Mouse (Mus musculus) bone marrow, adult 2 months (tissue): Measurements from ENCODE around the gene Kcnk13. TPM values are rescaled to one million over a fixed set of nuclear protein-coding genes. Genes with fewer than 3 reads are reported as not detected.

Source experiments
- H3K27ac ChIP-seq: fragments of 200-500 bp; 2 replicates; pipeline ENCODE4 v1.5.1; 2012; ENCODE audit warnings: low read depth, mild to moderate bottlenecking, control low read depth, inconsistent platforms, low read length; ENCODE audit not compliant: control insufficient read depth, poor library complexity, insufficient read depth
- H3K4me1 ChIP-seq: fragments of 200-500 bp; 2 replicates; pipeline ENCODE4 v1.6.1; 2011; ENCODE audit warnings: low read length; ENCODE audit not compliant: control insufficient read depth, insufficient read depth
- H3K4me3 ChIP-seq: fragments of 200-500 bp; replicated peaks from 2 replicates; pipeline ENCODE3; 2011; ENCODE audit warnings: mild to moderate bottlenecking, low read depth, low read length, control low read depth; ENCODE audit not compliant: control insufficient read depth
- CTCF ChIP-seq: fragments of 200-500 bp; IDR thresholded peaks from 2 replicates; pipeline ENCODE4 v1.5.1; 2011; ENCODE audit warnings: low read length, control low read depth; ENCODE audit not compliant: control insufficient read depth, insufficient read depth
- POLR2A ChIP-seq: fragments of 200-500 bp; IDR thresholded peaks from 2 replicates; pipeline ENCODE4 v1.6.1; 2011; ENCODE audit warnings: low read depth, mild to moderate bottlenecking, control low read depth, low read length, borderline replicate concordance; ENCODE audit not compliant: control insufficient read depth
- WGBS: fragments of 180-500 bp; shearing (Covaris S2); methylation state at CpG from one replicate; pipeline ENCODE4 v1.1.7; 2018; 5-methylcytosine and 5-hydroxymethylcytosine counted together
- polyA plus RNA-seq: library from polyadenylated mRNA; stranded (reverse); fragments of >200 nt; gene quantifications from 2 replicates; pipeline ENCODE4 v1.2.4, GENCODE M21; 2011; ENCODE audit warnings: low replicate concordance; ENCODE audit not compliant: missing spikeins, insufficient read depth, insufficient read length

Kcnk13 gene
- polyA plus RNA-seq, 1 experiment, result 0.82 TPM

GRCm38 (mm10) chr12:100050552-100050951 lies 86.3 kb downstream of the Kcnk13 start:
- 78% methylated on average over 7 of the region's 7 CpGs for WGBS
- Histone ChIP-seq H3K4me3 (no peak overlapping the region), H3K4me1 (no peaks in the 10 kb centered on the region; the same call in 1 of the 2 replicates), H3K27ac (no peak overlapping the region)
- TF ChIP-seq POLR2A (no peak), CTCF (no peak)

DNA sequence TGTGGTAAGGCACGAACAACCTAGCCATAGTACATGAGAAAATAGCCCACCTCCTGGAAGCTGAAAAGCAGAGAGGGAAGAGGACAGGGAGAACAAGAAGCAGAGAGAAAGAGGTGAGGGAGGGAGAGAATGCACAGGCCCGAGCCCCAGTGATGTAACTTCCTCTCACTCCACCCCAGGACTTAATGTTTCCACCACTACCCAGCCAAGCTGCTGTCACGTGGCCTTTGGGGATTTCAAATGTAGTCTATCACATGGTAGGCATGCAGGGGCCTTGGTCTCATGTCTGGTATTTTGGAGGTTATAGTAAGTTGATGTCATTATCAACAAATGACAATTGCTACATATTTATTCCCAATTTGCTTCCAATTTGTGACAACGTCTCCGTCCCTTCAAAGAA lies 89.3 kb downstream of the Kcnk13 start:
- TF ChIP-seq CTCF (no peak), POLR2A (no peak)
- Histone ChIP-seq H3K27ac (no peak overlapping the region), H3K4me1 (no peaks in the 10 kb centered on the region; the same call in 1 of the 2 replicates), H3K4me3 (no peak overlapping the region)
- 47% methylated on average over 5 of the region's 5 CpGs for WGBS

DNA sequence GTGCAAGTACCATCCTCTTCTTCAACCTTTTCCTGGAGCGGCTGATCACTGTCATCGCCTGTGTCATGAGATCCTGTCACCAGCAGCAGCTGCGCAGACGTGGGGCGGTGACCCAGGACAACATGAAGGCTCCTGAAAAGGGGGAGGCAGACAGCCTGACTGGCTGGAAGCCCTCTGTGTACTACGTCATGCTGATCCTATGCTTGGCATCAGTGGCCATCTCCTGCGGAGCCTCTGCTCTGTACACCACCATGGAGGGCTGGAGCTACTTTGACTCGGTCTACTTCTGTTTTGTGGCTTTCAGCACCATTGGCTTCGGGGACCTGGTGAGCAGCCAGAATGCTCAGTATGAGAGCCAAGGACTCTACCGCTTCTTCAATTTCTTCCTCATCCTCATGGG lies 96.8 kb downstream of the Kcnk13 start:
- TF ChIP-seq POLR2A (no peak), CTCF (no peak)
- Histone ChIP-seq H3K27ac (no peak overlapping the region), H3K4me3 (no peak overlapping the region), H3K4me1 (no peaks in the 10 kb centered on the region)
- 85% methylated on average over 10 of the region's 10 CpGs for WGBS

GRCm38 (mm10) chr12:100061826-100062225 lies 97.5 kb downstream of the Kcnk13 start:
- TF ChIP-seq POLR2A, result no peak
- H3K4me1 ChIP-seq, result no peaks in the 10 kb centered on the region
- H3K4me3 ChIP-seq, result no peak overlapping the region

GRCm38 (mm10) chr12:100062584-100062983 lies 98.3 kb downstream of the Kcnk13 start:
- H3K4me1 ChIP-seq, result peaks cover 3% of the 10 kb centered on the region
- no peak overlapping the region for H3K27ac ChIP-seq
- 70% methylated on average over 3 of the region's 3 CpGs for WGBS
- H3K4me3 ChIP-seq, result no peak overlapping the region
- no peak for TF ChIP-seq CTCF
- no peak for TF ChIP-seq POLR2A

More at GRCm38 (mm10) chr12:100061826-100062225, 97.5 kb downstream of the Kcnk13 start:
- H3K27ac ChIP-seq, result no peak overlapping the region

DNA sequence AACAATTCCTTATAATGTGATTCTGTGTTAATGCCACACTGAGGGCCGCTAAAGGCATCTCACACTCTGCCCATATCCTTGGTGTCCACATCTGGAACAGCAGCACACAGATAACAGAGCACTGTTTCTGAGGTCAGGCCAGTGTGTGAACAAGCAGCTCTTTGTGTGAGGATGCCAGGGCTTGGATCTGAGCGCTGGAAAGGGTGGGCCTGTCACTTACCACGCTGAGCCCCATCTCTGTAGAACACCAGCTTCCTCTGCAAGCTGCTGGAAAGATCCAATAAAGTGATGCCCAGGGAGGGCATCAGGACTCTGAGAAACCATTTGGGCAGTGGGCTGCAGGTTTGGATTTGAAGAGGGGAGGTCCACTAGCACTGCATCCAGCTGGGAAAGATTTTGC lies 100.8 kb downstream of the Kcnk13 start:
- no peak for TF ChIP-seq CTCF
- no peak for TF ChIP-seq POLR2A
- H3K27ac ChIP-seq, result no peak overlapping the region
- peaks cover 4% of the 10 kb centered on the region for H3K4me1 ChIP-seq
- 80% methylated on average over 3 of the region's 3 CpGs for WGBS
- H3K4me3 ChIP-seq, result no peak overlapping the region

GRCm38 (mm10) chr12:100067477-100067876 lies 103.2 kb downstream of the Kcnk13 start:
- Histone ChIP-seq H3K4me1 (peaks cover 4% of the 10 kb centered on the region), H3K4me3 (no peak overlapping the region), H3K27ac (no peak overlapping the region)
- WGBS, result 5% methylated on average over 5 of the region's 5 CpGs
- no peak for TF ChIP-seq POLR2A
- no peak for TF ChIP-seq CTCF

DNA sequence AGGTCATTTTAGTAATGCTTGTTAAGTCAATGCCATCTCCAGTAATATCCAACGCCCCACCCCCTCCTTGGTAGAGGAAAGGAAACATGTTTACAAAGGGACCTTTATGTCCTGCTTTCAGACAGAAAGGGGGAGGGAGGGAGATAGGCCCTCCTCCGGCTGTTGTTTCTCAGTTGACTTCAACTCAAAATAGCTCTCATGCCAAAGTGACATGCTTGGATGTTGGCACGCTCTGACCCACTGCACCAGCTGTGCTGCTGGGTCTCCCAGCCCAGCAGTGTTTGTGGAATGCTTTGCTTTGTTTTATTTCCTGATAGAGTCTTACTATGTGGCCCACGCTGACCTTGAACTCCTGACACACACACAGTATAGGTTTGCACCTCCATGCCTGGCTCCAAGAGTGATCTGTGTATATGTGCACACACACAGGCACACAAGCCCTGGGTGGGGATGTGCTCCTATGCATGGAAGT lies 108.9 kb downstream of the Kcnk13 start:
- TF ChIP-seq POLR2A, result no peak
- TF ChIP-seq CTCF, result no peak
- Histone ChIP-seq H3K4me1 (no peaks in the 10 kb centered on the region), H3K4me3 (no peak overlapping the region), H3K27ac (no peak overlapping the region)
- WGBS, result 73% methylated on average over 4 of the region's 4 CpGs

- no peak overlapping the region for H3K27ac ChIP-seq
- no peaks in the 10 kb centered on the region for H3K4me1 ChIP-seq
- no peak overlapping the region for H3K4me3 ChIP-seq
- 78% methylated on average over 4 of the region's 4 CpGs for WGBS
- TF ChIP-seq POLR2A (no peak), CTCF (no peak)
Observed at GRCm38 (mm10) chr12:100075715-100076114, 111.4 kb downstream of the Kcnk13 start.

DNA sequence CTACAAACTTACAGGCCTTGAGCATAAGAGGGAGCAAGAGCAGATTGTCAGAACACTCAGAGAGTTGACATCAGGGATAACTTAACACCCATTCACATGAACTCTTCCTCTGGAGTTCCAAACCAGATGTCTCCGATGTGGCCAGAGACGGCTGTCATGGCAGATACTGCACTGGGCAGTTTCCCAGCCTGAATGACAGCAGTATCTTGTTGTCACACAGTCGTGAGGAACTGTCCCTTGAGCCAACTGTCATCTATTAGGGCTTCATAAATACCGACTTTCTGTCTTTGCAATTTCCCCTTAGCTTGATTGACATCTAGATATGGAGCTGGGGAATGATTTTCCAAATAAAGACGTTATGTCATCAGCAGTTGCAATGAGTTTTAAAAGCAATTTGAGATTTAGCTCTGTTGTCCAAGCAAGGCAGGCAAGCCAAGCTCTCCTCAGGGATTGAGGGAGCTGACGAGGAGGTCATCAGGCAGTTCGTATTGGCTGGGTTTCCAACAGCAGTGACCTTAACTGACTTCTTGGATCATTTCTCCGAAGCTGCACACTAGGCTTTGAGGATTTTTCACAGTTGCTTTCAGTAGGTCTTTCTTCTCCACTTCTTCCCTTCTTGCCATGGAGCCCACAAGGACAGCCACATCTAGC lies 115.5 kb downstream of the Kcnk13 start:
- peaks cover 6% of the 10 kb centered on the region for H3K4me1 ChIP-seq
- no peak overlapping the region for H3K4me3 ChIP-seq
- 65% methylated on average over 8 of the region's 8 CpGs for WGBS
- no peak overlapping the region for H3K27ac ChIP-seq
- TF ChIP-seq POLR2A (no peak), CTCF (no peak)
